Mouse (Mus musculus) spleen, postnatal 4 days (tissue): ENCODE results near the gene Lrrn4.
A peak's percentile ranks its signal among the peaks of the same experiment; 100 is the strongest.

Experiments used
- DNase-seq, 2 experiments: peaks; one replicate each; pipeline ENCODE4 v3.0.0; 2022; ENCODE audit warnings: low spot score in 2 of 2

Lrrn4 gene

DNA sequence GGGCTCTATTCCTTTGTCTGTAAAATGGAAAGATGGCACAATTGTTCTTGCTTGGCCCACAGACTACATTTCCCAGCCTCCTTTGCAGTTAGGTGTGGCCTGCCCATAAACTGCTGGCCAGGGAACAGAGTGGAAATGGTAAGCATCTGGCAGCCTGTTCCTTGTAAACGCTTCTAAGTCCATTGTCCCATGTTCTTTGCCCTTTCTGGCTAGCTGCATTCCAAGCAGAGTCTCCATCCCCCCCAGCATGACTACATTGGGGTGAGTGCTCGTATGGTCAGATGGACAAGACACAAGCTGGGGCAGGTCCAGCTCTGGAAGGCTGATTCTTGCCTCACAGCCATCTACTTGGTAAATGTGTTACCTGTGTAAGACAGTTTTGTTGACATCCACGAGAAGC is 9.0 kb downstream of the Lrrn4 start:
- no peak for DNase-seq

DNA sequence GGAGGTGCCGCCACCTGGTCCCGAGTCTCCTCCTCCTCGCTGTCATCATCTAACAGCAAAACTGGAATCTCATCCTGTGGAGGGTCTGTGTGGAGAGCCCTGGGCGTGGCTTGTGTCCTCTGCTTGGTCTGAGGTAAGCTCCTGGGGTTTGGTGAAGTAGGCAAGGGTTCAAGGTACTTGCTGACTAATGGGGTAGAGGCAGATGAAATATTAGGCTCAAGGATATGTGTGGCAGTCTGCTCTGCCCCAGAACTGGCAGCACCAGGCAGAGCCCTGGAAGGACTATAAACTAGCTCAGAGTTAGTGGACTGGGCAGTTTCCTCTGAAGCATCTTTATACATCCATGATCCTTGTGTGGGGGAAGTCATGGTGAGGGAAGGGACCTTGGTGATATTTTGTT is 10.4 kb downstream of the Lrrn4 start:
- DNase-seq, result no peak

DNA sequence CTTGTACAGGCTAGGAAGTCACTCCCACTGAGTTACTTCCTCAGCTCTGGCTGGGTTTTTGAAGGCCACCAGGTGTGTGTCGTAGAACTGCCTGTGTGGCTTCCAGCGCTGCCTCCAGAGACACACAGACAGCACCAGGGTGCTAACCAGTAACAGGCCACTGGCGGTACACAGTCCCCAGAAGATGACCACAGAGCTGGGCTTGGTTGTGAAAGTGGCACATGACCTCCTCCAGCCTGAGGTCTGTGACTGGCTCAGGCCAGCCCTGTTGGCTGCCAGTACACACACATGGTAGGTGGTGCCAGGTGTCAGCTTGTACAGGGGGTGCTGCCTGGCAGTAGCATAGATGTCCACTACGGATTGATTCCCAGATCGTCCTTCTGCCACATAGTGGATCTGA is 11.0 kb downstream of the Lrrn4 start:
- DNase-seq, result no peak

DNA sequence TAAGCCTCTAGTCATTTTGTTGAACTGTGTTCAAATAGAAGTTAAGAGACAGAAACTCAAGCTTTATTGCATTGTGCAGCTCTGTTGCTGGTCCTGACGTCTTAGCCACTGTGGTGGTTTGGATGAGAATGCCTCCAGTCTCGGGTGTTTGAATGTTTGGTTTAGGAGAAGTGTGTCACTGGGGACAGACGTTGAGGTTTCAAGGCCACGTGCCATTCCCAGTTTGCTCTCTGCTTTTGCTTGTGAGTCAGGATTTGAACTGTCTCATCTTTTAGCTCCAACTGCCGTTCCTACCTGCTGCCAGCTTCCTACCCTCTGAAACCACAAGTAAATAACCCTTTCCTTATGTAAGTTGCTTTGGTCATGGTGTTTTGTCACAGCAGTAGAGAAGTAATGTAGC is 13.2 kb downstream of the Lrrn4 start:
- peak in 1 of 2 experiments; percentile 43 for DNase-seq

DNA sequence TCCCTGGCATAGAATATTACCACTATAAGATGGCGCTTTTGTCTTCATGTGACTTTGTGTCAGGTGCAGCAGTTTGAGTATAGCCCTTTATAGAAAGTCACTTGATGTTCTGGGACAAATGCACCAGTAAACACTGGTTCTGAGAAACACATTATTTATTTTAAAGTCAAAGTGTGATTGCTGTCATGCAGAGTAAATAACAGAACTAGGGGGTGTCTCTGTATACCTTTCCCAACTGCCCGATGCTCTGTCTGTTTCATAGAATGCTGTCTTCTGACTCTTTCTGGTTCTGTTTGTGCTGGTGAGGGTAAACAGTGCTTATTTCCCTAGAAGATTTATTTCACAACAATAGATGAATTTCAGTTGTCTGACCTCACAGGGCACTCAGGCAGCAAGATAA is 17.4 kb downstream of the Lrrn4 start:
- DNase-seq, result no peak

DNA sequence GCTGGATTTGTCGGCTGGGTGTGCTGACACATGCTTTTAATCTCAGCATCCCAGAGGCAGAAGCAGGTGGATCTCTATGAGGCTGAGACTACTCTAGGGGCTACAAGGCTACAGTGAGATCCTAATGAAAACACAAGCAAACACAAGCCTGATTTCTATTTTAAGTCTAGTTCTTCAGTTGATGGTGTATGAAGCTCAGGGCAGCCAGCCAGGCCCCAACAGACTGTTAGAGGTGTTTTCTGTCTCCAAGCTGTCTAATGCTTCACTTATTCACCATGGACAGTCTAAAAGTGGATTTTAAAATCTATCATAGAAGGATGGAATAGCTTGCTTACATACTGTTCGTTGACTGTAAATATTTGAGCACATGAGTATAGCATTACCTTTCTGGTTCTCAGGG is 19.2 kb downstream of the Lrrn4 start:
- no peak for DNase-seq

DNA sequence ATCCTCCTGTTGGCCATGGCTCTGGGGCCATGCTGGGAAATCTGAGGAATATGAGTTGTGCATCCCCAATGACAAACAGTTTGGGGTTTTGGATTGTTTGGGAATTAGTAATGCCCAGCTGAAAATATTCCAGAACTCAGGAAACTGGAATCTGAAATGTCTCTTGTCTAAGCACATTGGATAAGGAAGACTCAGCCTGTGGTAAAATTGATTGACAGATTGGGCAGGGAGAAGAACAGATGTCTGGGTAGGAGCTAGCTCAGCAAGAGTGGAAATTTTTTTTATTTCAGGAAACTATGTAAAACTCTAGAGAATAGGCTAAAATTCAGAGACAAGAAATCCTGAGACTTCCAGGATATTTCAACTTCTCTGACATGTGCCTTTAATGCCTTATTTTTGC is 20.3 kb downstream of the Lrrn4 start:
- no peak for DNase-seq

DNA sequence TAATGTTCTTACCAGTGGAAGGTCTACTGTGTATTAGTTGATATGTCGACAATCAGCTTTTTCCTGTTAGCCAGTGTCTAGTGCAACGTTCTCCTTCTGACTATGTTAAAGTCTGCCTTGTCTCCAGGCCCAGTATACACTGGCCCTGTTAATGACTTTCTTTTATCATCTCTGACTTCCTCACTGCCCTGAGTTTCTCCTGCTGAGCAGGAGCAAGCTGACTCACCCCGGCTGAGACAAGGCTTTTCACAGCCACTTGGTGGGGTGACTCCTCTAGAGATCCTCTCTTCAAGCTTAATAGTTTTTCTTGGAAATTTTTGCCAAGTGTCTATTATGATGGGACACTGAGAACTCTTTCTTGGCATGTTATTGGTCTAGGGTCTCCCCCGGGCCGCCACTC is 24.4 kb downstream of the Lrrn4 start:
- DNase-seq, result no peak

DNA sequence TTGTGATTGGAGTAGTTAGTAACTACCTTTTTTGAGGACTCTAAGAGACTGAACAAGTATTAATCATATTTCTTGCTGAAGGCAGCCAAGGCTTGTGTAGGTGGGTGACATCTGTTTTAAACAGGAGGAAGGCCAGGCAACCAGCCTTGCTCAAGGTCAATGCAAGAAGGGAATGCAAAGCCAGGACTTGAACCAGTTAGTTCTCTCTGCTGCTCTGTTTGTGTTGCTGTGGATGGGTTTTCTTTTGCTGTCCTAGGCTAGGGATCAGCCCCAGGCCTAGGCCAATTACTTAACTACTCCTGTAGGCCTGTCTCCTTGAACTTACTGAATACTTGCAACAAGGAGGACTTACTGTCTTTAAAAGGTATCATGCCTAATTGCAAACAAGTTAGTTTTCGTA is 27.6 kb downstream of the Lrrn4 start:
- DNase-seq, result no peak

DNA sequence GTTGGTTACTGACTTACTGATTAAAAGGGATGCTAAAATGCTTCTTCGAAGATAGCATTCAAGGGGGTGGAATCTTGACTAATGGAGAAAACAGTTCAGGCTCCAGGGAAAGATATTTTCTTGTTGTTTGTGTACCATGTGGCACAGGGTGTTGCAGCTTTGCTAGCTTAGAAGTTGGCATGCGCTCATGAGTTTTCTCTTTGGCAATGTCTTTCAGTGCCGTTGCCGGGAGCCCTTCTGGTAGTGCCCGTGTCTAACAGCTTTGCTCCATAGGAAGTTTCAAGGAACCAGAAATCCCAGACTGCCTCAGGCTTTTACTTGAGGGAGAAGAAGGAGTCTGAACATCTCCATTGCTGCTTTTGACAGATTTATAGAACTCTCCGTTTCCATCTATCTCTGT is 31.6 kb downstream of the Lrrn4 start:
- no peak for DNase-seq

DNA sequence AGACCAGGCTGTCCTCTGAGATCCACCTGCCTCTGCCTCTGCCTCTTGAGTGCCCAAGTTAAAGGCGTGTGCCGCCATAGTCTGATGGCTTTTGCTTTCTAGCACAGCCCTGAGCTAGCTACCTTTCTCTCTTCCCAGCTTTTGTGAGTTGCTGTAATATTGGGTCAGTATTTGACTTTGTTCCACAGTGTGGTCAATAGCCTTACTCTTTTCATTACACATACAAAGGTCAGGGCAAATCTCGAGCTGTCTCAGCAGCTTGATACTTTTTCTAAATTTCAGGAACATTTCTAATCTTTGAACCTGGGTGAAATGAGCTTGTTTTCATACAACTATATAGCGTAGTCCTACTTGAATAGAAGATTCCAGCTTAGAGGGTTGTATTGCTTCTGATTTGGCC is 32.3 kb downstream of the Lrrn4 start:
- no peak for DNase-seq

DNA sequence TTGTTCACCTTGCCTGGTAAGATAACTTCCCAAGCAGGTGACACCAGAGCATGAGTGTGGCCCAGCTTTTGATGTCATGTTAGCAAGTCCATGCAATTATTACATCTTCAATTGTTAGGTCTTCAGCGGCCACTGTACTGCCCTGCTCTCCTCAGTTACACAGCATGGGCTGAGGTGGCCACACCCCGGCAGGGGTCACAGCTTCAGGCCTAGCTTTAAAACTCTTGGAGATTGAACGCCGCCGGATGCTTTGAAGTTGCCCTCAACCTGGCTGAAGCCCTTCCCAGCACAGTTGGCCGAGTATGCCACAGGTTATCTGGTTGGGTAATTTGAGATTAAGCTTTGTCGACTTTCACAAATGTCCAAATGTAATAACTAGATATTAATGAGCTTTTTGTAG is 33.1 kb downstream of the Lrrn4 start:
- no peak for DNase-seq

DNA sequence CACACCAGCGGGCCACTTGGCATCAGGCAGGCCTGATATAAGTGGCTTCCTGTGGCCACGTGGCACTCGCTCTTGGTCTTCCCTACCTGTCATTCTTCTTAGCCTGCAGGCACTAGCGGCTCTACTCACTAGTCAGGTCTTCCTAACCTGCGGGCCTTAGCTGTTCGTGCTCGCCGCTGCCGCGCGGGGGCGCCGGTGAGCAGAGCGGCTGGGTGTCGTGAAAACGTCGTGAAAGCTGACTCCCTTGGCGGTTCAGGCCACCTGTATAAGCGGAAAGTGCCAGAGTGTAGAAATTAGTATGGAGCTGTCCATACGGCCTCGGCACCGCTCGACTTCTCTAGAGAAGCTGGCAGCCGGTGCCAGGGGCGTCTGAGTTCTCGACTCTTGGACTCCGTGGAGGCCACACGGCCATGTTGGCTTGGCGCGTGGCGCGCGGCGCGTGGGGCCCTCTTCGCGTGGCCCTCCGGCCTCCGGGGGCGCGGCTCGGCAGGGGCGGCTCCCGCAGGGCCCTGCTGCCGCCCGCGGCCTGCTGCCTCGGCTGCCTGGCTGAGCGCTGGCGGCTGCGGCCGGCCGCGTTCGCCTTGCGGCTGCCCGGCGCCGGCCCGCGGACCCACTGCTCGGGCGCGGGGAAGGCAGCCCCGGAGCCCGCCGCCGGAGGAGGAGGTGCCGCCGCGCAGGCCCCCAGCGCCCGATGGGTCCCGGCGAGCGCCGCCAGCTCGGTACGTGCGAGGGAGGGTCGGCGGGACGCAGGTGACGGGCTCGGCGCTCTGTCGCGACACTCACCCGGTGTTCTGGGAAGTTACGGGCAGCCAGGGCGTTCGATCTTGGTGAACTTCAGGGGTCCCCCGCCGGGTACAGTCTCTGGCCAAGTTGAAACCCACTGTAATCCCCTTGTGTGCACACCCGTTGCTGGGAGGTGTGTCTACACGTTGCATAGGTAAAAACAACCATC is 34.0 kb downstream of the Lrrn4 start, which contains the start of gene Crls1:
Gene Crls1, plus strand, starts transcription at position 260 of the 952 bp plus-strand sequence.
- peak; percentile 96 to 99 for DNase-seq

DNA sequence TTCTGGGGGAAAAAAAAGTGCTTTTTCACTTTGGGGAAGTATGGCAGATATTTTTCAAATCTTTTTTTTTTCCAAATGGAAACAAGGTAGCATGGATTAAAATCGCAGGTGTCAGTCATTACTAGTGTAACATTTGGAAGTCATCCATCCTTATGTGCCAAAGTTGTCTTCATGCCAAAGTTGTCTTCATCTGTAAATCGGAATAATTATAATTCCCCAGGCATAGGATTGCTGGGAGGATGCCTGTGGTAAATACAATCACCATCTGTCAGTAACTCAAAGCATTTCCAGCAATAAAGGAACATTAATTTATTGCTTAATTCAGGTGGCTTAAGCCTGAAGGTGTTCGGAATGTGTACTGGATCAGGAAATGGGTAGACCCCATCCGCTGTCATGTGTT is 39.6 kb downstream of the Lrrn4 start:
- DNase-seq, result no peak
